Mouse (Mus musculus) limb, embryonic 12.5 days (tissue): ENCODE data around the gene Zfp870. TPM values are rescaled to one million over a fixed set of nuclear protein-coding genes. Genes with fewer than 3 reads are reported as not detected.

Experiments used
- ATAC-seq: fragments of 200-750 bp; cut with Nextera tagmentation; 2 replicates; pipeline ENCODE4 v1.8.0; 2017; ENCODE audit warnings: low read depth, moderate TSS enrichment; ENCODE audit not compliant: insufficient number of reproducible peaks, insufficient read depth, low FRiP score, low TSS enrichment
- H3K27ac ChIP-seq: fragments of 300-500 bp; sonication (generic); 2 replicates; pipeline ENCODE4 v1.5.1; 2016; ENCODE audit warnings: mild to moderate bottlenecking, moderate library complexity
- H3K27me3 ChIP-seq: fragments of 300-500 bp; sonication (generic); 2 replicates; pipeline ENCODE4 v1.6.1; 2016; ENCODE audit warnings: mild to moderate bottlenecking, moderate library complexity
- H3K36me3 ChIP-seq: fragments of 300-500 bp; sonication (generic); 2 replicates; pipeline ENCODE4 v1.6.1; 2016; ENCODE audit warnings: mild to moderate bottlenecking, moderate library complexity
- H3K4me1 ChIP-seq: fragments of 300-500 bp; sonication (generic); replicated peaks from 2 replicates; pipeline ENCODE4 v1.6.1; 2016
- H3K4me2 ChIP-seq: fragments of 300-500 bp; sonication (generic); 2 replicates; pipeline ENCODE4 v1.6.1; 2016; ENCODE audit warnings: mild to moderate bottlenecking, moderate library complexity
- H3K4me3 ChIP-seq: fragments of 300-500 bp; sonication (generic); replicated peaks from 2 replicates; pipeline ENCODE4 v1.5.1; 2016; ENCODE audit warnings: mild to moderate bottlenecking
- H3K9ac ChIP-seq: fragments of 300-500 bp; sonication (generic); replicated peaks from 2 replicates; pipeline ENCODE4 v1.6.1; 2016; ENCODE audit warnings: mild to moderate bottlenecking, moderate library complexity
- H3K9me3 ChIP-seq: fragments of 300-500 bp; sonication (generic); 2 replicates; pipeline ENCODE4 v1.6.1; 2016; ENCODE audit warnings: mild to moderate bottlenecking, moderate library complexity
- WGBS: fragments of 180-500 bp; shearing (Covaris S2); methylation state at CpG from one replicate; pipeline ENCODE4 v1.1.7; 2016; 5-methylcytosine and 5-hydroxymethylcytosine counted together
- polyA plus RNA-seq: library from polyadenylated mRNA; unstranded; fragments of >200 nt; fragmentation: Nextera tagmentation; extraction: Ambion mirVana; gene quantifications from 2 replicates; pipeline ENCODE4 v1.2.1, GENCODE M21; 2016

Zfp870 gene
- polyA plus RNA-seq: 8.8 and 9.8 TPM in 2 replicates

GRCm38 (mm10) chr17:32891239-32892180 is at the start of gene Zfp870:
Gene Zfp870, minus strand, starts transcription at chr17:32891642.
- Histone ChIP-seq H3K4me2 (peak within 1 kb of the TSS; percentile 77), H3K4me3 (peak within 1 kb of the TSS; percentile 72), H3K27ac (peak within 1 kb of the TSS; percentile 89), H3K27me3 (no peaks in the 10 kb centered on the region), H3K9ac (peak within 1 kb of the TSS; percentile 83), H3K36me3 (peaks cover 9% of the 10 kb centered on the region), H3K4me1 (peaks cover 10% of the 10 kb centered on the region), H3K9me3 (no peaks in the 10 kb centered on the region)
- 14% methylated on average over 31 of the region's 33 CpGs for WGBS
- ATAC-seq: peak; percentile 95

GRCm38 (mm10) chr17:32939831-32940230 is 48.4 kb upstream of the Zfp870 start:
- Histone ChIP-seq H3K9me3 (no peaks in the 10 kb centered on the region), H3K36me3 (no peaks in the 10 kb centered on the region), H3K27me3 (no peaks in the 10 kb centered on the region), H3K27ac (no peak overlapping the region), H3K9ac (no peak overlapping the region), H3K4me3 (no peak overlapping the region), H3K4me2 (no peak overlapping the region), H3K4me1 (no peaks in the 10 kb centered on the region)
- ATAC-seq: no peak
- WGBS: 80% methylated on average over 4 of the region's 4 CpGs

- Histone ChIP-seq H3K4me2 (no peak overlapping the region), H3K27ac (no peak overlapping the region), H3K9me3 (no peaks in the 10 kb centered on the region), H3K9ac (no peak overlapping the region), H3K36me3 (no peaks in the 10 kb centered on the region), H3K4me3 (no peak overlapping the region), H3K4me1 (peaks cover 3% of the 10 kb centered on the region; the same call in 1 of the 2 replicates), H3K27me3 (peaks cover 6% of the 10 kb centered on the region; the same call in 1 of the 2 replicates)
- ATAC-seq: no peak
- WGBS: 83% methylated on average over 5 of the region's 5 CpGs
These were observed 36.4 kb upstream of the Zfp870 start for GRCm38 (mm10) chr17:32927803-32928202.

GRCm38 (mm10) chr17:32924658-32925312 is 33.3 kb upstream of the Zfp870 start:
- 16% methylated on average over 32 of the region's 32 CpGs for WGBS
- H3K27me3 ChIP-seq: peaks cover 3% of the 10 kb centered on the region
- peak overlapping the region; percentile 50 for H3K4me3 ChIP-seq
- peak overlapping the region; percentile 76 for H3K4me2 ChIP-seq
- H3K27ac ChIP-seq: no peak overlapping the region
- H3K9me3 ChIP-seq: peaks cover 19% of the 10 kb centered on the region; the same call in 1 of the 2 replicates
- peaks cover 3% of the 10 kb centered on the region; the same call in 1 of the 2 replicates for H3K4me1 ChIP-seq
- peak overlapping the region; percentile 63 for H3K9ac ChIP-seq
- ATAC-seq: peak; percentile 73; the same call in 1 of the 2 replicates
- H3K36me3 ChIP-seq: no peaks in the 10 kb centered on the region

- Histone ChIP-seq H3K9ac (no peak overlapping the region), H3K4me2 (no peak overlapping the region), H3K36me3 (no peaks in the 10 kb centered on the region), H3K27me3 (no peaks in the 10 kb centered on the region; the same call in none of the 2 replicates), H3K4me3 (no peak overlapping the region), H3K9me3 (peaks cover 19% of the 10 kb centered on the region; the same call in 1 of the 2 replicates), H3K27ac (no peak overlapping the region), H3K4me1 (peaks cover 3% of the 10 kb centered on the region; the same call in 1 of the 2 replicates)
- WGBS: 100% methylated on average over 1 of the region's 1 CpGs
- ATAC-seq: no peak
These were observed 32.2 kb upstream of the Zfp870 start for GRCm38 (mm10) chr17:32923681-32924080.

GRCm38 (mm10) chr17:32919123-32919522 is 27.7 kb upstream of the Zfp870 start:
- WGBS: 56% methylated on average over 2 of the region's 2 CpGs
- no peak overlapping the region for H3K4me3 ChIP-seq
- H3K27ac ChIP-seq: no peak overlapping the region
- peaks cover 19% of the 10 kb centered on the region; the same call in 1 of the 2 replicates for H3K9me3 ChIP-seq
- H3K27me3 ChIP-seq: peaks cover 6% of the 10 kb centered on the region; the same call in 1 of the 2 replicates
- H3K4me1 ChIP-seq: no peaks in the 10 kb centered on the region
- no peak overlapping the region for H3K9ac ChIP-seq
- no peaks in the 10 kb centered on the region for H3K36me3 ChIP-seq
- ATAC-seq: no peak
- H3K4me2 ChIP-seq: no peak overlapping the region

GRCm38 (mm10) chr17:32917131-32917530 is 25.7 kb upstream of the Zfp870 start, which contains the start of gene Cyp4f14:
Gene Cyp4f14, minus strand, starts transcription at chr17:32917342.
- H3K4me1 ChIP-seq: no peaks in the 10 kb centered on the region
- no peak for ATAC-seq
- 73% methylated on average over 2 of the region's 2 CpGs for WGBS
- H3K9me3 ChIP-seq: peaks cover 19% of the 10 kb centered on the region; the same call in 1 of the 2 replicates
- H3K9ac ChIP-seq: no peak within 1 kb of the TSS
- no peak within 1 kb of the TSS for H3K4me2 ChIP-seq
- H3K4me3 ChIP-seq: no peak within 1 kb of the TSS
- no peak within 1 kb of the TSS for H3K27ac ChIP-seq
- no peaks in the 10 kb centered on the region for H3K36me3 ChIP-seq
- peaks cover 13% of the 10 kb centered on the region; the same call in 1 of the 2 replicates for H3K27me3 ChIP-seq

- Histone ChIP-seq H3K9ac (no peak overlapping the region), H3K27ac (no peak overlapping the region), H3K4me2 (no peak overlapping the region), H3K4me3 (no peak overlapping the region), H3K9me3 (peaks cover 11% of the 10 kb centered on the region; the same call in 1 of the 2 replicates), H3K36me3 (no peaks in the 10 kb centered on the region), H3K27me3 (peaks cover 13% of the 10 kb centered on the region; the same call in 1 of the 2 replicates), H3K4me1 (no peaks in the 10 kb centered on the region)
- ATAC-seq: no peak
- 86% methylated on average over 1 of the region's 1 CpGs for WGBS
These were observed 24.6 kb upstream of the Zfp870 start for GRCm38 (mm10) chr17:32916075-32916474.

- Histone ChIP-seq H3K4me2 (no peak overlapping the region), H3K36me3 (no peaks in the 10 kb centered on the region), H3K4me3 (no peak overlapping the region), H3K9me3 (no peaks in the 10 kb centered on the region), H3K27me3 (peaks cover 12% of the 10 kb centered on the region), H3K9ac (no peak overlapping the region), H3K27ac (no peak overlapping the region), H3K4me1 (no peaks in the 10 kb centered on the region)
- WGBS: 75% methylated on average over 10 of the region's 10 CpGs
- no peak for ATAC-seq
These were observed 14.7 kb upstream of the Zfp870 start for GRCm38 (mm10) chr17:32906172-32906571.

- H3K36me3 ChIP-seq: no peaks in the 10 kb centered on the region
- no peaks in the 10 kb centered on the region for H3K9me3 ChIP-seq
- H3K27me3 ChIP-seq: peaks cover 12% of the 10 kb centered on the region
- ATAC-seq: no peak
- 14% methylated on average over 19 of the region's 19 CpGs for WGBS
- H3K9ac ChIP-seq: no peak overlapping the region
- peak overlapping the region; percentile 35; the same call in 1 of the 2 replicates for H3K4me2 ChIP-seq
- no peak overlapping the region for H3K4me3 ChIP-seq
- no peaks in the 10 kb centered on the region for H3K4me1 ChIP-seq
- H3K27ac ChIP-seq: no peak overlapping the region
These were observed 13.8 kb upstream of the Zfp870 start for GRCm38 (mm10) chr17:32905239-32905638.

GRCm38 (mm10) chr17:32904414-32904813 is 13.0 kb upstream of the Zfp870 start:
- Histone ChIP-seq H3K36me3 (no peaks in the 10 kb centered on the region), H3K27ac (no peak overlapping the region), H3K4me3 (no peak overlapping the region), H3K9ac (no peak overlapping the region), H3K9me3 (no peaks in the 10 kb centered on the region), H3K27me3 (peaks cover 12% of the 10 kb centered on the region), H3K4me1 (no peaks in the 10 kb centered on the region), H3K4me2 (no peak overlapping the region)
- no peak for ATAC-seq
- WGBS: 68% methylated on average over 2 of the region's 2 CpGs
